Mouse (Mus musculus) lung, adult 2 months (tissue): ENCODE data around the gene 1700122O11Rik.
A peak's percentile ranks its signal among the peaks of the same experiment; 100 is the strongest.

Experiments used
- CTCF ChIP-seq: fragments of 200-500 bp; IDR thresholded peaks from 2 replicates; pipeline ENCODE4 v1.5.1; 2011; ENCODE audit warnings: mild to moderate bottlenecking, low read length, control low read depth; ENCODE audit not compliant: insufficient read depth
- POLR2A ChIP-seq: fragments of 200-500 bp; IDR thresholded peaks from 2 replicates; pipeline ENCODE4 v1.6.1; 2011; ENCODE audit warnings: low read depth, mild to moderate bottlenecking, control low read depth, low read length, borderline replicate concordance; ENCODE audit errors: extremely low read depth

- TF ChIP-seq CTCF (peak; percentile 28; the same call in 1 of the 2 replicates), POLR2A (no peak)
Observed at GRCm38 (mm10) chr17:48051638-48052337, 13.7 kb upstream of the 1700122O11Rik start.
